Mouse (Mus musculus) stomach, embryonic 16.5 days (tissue): ENCODE data around the gene Haus4. TPM values are rescaled to one million over a fixed set of nuclear protein-coding genes. Genes with fewer than 3 reads are reported as not detected.

Experiments used
- ATAC-seq: fragments of 200-750 bp; cut with Nextera tagmentation; 2 replicates; pipeline ENCODE4 v1.8.0; 2017; ENCODE audit warnings: moderate number of reproducible peaks, moderate TSS enrichment; ENCODE audit not compliant: insufficient read depth, low FRiP score
- H3K27ac ChIP-seq: fragments of 300-500 bp; sonication (generic); 2 replicates; pipeline ENCODE4 v1.5.1; 2014; ENCODE audit warnings: low read length
- H3K27me3 ChIP-seq: fragments of 300-500 bp; sonication (generic); 2 replicates; pipeline ENCODE4 v1.6.1; 2014; ENCODE audit warnings: low read length, control low read depth, mixed read lengths; ENCODE audit not compliant: control insufficient read depth, insufficient read depth
- H3K36me3 ChIP-seq: fragments of 300-500 bp; sonication (generic); 2 replicates; pipeline ENCODE4 v1.6.1; 2014; ENCODE audit warnings: low read length; ENCODE audit not compliant: control insufficient read depth, insufficient read depth
- H3K4me1 ChIP-seq: fragments of 300-500 bp; sonication (generic); 2 replicates; pipeline ENCODE4 v1.6.1; 2014; ENCODE audit warnings: low read length, control low read depth, mixed read lengths; ENCODE audit not compliant: control insufficient read depth, insufficient read depth
- H3K4me2 ChIP-seq: fragments of 300-500 bp; sonication (generic); 2 replicates; pipeline ENCODE4 v1.6.1; 2014; ENCODE audit warnings: low read depth, low read length, mixed read lengths
- H3K4me3 ChIP-seq: fragments of 300-500 bp; sonication (generic); replicated peaks from 2 replicates; pipeline ENCODE4 v1.5.1; 2014; ENCODE audit warnings: mild to moderate bottlenecking, low read length
- H3K9ac ChIP-seq: fragments of 300-500 bp; sonication (generic); 2 replicates; pipeline ENCODE4 v1.6.1; 2014; ENCODE audit warnings: low read length
- H3K9me3 ChIP-seq: fragments of 300-500 bp; sonication (generic); replicated peaks from 2 replicates; pipeline ENCODE4 v1.6.1; 2016; ENCODE audit warnings: low read length, control low read depth; ENCODE audit not compliant: control insufficient read depth
- WGBS: fragments of 180-500 bp; shearing (Covaris S2); extraction: QIAGEN DNeasy Blood & Tissue Kit; methylation state at CpG from one replicate; pipeline ENCODE4 v1.1.7; 2014; 5-methylcytosine and 5-hydroxymethylcytosine counted together
- polyA plus RNA-seq: library from polyadenylated mRNA; unstranded; fragments of >200 nt; fragmentation: Nextera tagmentation; extraction: Ambion mirVana; gene quantifications from 2 replicates; pipeline ENCODE4 v1.2.1, GENCODE M21; 2015

The Haus4 gene
- 39.0 and 44.4 TPM in 2 replicates for polyA plus RNA-seq

- Histone ChIP-seq H3K27me3 (no peaks in the 10 kb centered on the region), H3K27ac (peak within 1 kb of the TSS; percentile 89), H3K4me1 (peaks cover 5% of the 10 kb centered on the region), H3K9ac (peak within 1 kb of the TSS; percentile 83), H3K9me3 (no peaks in the 10 kb centered on the region), H3K4me2 (peak within 1 kb of the TSS; percentile 97), H3K4me3 (peak within 1 kb of the TSS; percentile 73), H3K36me3 (peaks cover 3% of the 10 kb centered on the region)
- under 1% methylated on average over 76 of the region's 76 CpGs for WGBS
- ATAC-seq, result peak; percentile 95
These were observed at the start of gene Haus4 for GRCm38 (mm10) chr14:54553975-54554769. Gene Haus4, minus strand, starts transcription at chr14:54554616.

- H3K4me2 ChIP-seq, result peak overlapping the region; percentile 46
- H3K4me3 ChIP-seq, result peak overlapping the region; percentile 66
- ATAC-seq, result no peak
- peak overlapping the region; percentile 70 for H3K27ac ChIP-seq
- H3K4me1 ChIP-seq, result peaks cover 12% of the 10 kb centered on the region
- WGBS, result 80% methylated on average over 8 of the region's 8 CpGs
- H3K27me3 ChIP-seq, result no peaks in the 10 kb centered on the region
- no peaks in the 10 kb centered on the region for H3K9me3 ChIP-seq
- H3K9ac ChIP-seq, result no peak overlapping the region
- no peaks in the 10 kb centered on the region for H3K36me3 ChIP-seq
These were observed 49.3 kb upstream of the Haus4 start for GRCm38 (mm10) chr14:54603686-54604085.

- Histone ChIP-seq H3K27ac (peak overlapping the region; percentile 94), H3K4me3 (peak overlapping the region; percentile 66), H3K4me2 (peak overlapping the region; percentile 46), H3K36me3 (no peaks in the 10 kb centered on the region), H3K27me3 (no peaks in the 10 kb centered on the region), H3K4me1 (peaks cover 12% of the 10 kb centered on the region), H3K9ac (peak overlapping the region; percentile 85), H3K9me3 (no peaks in the 10 kb centered on the region)
- peak; percentile 100 for ATAC-seq
- under 1% methylated on average over 46 of the region's 46 CpGs for WGBS
These were observed 48.7 kb upstream of the Haus4 start for GRCm38 (mm10) chr14:54603038-54603654.

- Histone ChIP-seq H3K27ac (peak overlapping the region; percentile 94), H3K27me3 (no peaks in the 10 kb centered on the region), H3K4me1 (peaks cover 12% of the 10 kb centered on the region), H3K4me2 (peak overlapping the region; percentile 46), H3K4me3 (peak overlapping the region; percentile 66), H3K36me3 (no peaks in the 10 kb centered on the region), H3K9me3 (no peaks in the 10 kb centered on the region), H3K9ac (peak overlapping the region; percentile 85)
- no peak for ATAC-seq
- 43% methylated on average over 4 of the region's 4 CpGs for WGBS
These were observed 48.2 kb upstream of the Haus4 start for GRCm38 (mm10) chr14:54602613-54603012.

GRCm38 (mm10) chr14:54601601-54602000, 47.2 kb upstream of the Haus4 start:
- Histone ChIP-seq H3K36me3 (no peaks in the 10 kb centered on the region), H3K9me3 (no peaks in the 10 kb centered on the region), H3K4me1 (peaks cover 12% of the 10 kb centered on the region), H3K27ac (no peak overlapping the region), H3K4me2 (no peak overlapping the region), H3K9ac (no peak overlapping the region), H3K4me3 (no peak overlapping the region), H3K27me3 (no peaks in the 10 kb centered on the region)
- 52% methylated on average over 2 of the region's 2 CpGs for WGBS
- ATAC-seq, result no peak

- no peak overlapping the region for H3K4me3 ChIP-seq
- WGBS, result 75% methylated on average over 7 of the region's 7 CpGs
- no peaks in the 10 kb centered on the region for H3K27me3 ChIP-seq
- H3K36me3 ChIP-seq, result no peaks in the 10 kb centered on the region; the same call in 1 of the 2 replicates
- H3K4me2 ChIP-seq, result no peak overlapping the region
- H3K9me3 ChIP-seq, result 0 out of 2 replicates have a peak, but pooled peaks cover 4% of the 10 kb centered on the region
- no peak overlapping the region for H3K27ac ChIP-seq
- no peak for ATAC-seq
- no peak overlapping the region for H3K9ac ChIP-seq
- H3K4me1 ChIP-seq, result no peaks in the 10 kb centered on the region
These were observed 42.7 kb upstream of the Haus4 start for GRCm38 (mm10) chr14:54597084-54597483.

- no peak overlapping the region for H3K27ac ChIP-seq
- no peak overlapping the region for H3K4me3 ChIP-seq
- H3K4me1 ChIP-seq, result no peaks in the 10 kb centered on the region
- 0 out of 2 replicates have a peak, but pooled peaks cover 4% of the 10 kb centered on the region for H3K9me3 ChIP-seq
- H3K4me2 ChIP-seq, result no peak overlapping the region
- no peak for ATAC-seq
- H3K36me3 ChIP-seq, result no peaks in the 10 kb centered on the region; the same call in 1 of the 2 replicates
- H3K9ac ChIP-seq, result no peak overlapping the region
- no peaks in the 10 kb centered on the region for H3K27me3 ChIP-seq
- 69% methylated on average over 28 of the region's 28 CpGs for WGBS
These were observed 40.4 kb upstream of the Haus4 start for GRCm38 (mm10) chr14:54594631-54595414.

GRCm38 (mm10) chr14:54594055-54594454, 39.6 kb upstream of the Haus4 start:
- Histone ChIP-seq H3K27me3 (no peaks in the 10 kb centered on the region), H3K27ac (no peak overlapping the region), H3K4me1 (no peaks in the 10 kb centered on the region), H3K4me3 (no peak overlapping the region), H3K9me3 (0 out of 2 replicates have a peak, but pooled peaks cover 4% of the 10 kb centered on the region), H3K9ac (no peak overlapping the region), H3K36me3 (no peaks in the 10 kb centered on the region; the same call in 1 of the 2 replicates), H3K4me2 (no peak overlapping the region)
- ATAC-seq, result no peak
- WGBS, result 90% methylated on average over 3 of the region's 3 CpGs
